8 mouse cellular contexts compared by ENCODE assay signal in the genomic region with DNA sequence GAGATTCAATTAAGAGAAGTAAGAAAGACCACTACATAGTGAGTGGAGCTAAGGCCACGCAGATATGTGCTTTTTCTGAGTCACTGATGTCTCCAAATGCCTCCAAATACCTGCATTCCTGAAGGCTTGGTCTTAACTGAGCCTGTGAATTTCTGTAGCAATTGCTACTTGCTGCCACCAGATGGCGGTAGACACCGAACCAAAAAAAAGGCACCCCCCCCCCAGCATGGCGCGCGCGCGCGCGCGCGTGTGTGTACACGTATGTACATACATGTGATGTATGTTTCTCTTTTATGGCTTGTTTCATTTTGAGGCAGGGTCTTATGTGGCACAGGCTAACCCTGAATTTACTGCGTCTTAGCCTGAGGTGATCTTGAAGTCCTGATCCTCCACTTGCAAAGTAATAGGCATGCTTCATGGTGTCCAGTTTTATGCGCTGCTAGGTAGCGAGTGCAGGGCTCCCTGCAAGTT. TPM values are rescaled to one million over a fixed set of nuclear protein-coding genes. Genes with fewer than 3 reads are reported as not detected.
DNase-seq lines count a peak whose midpoint lies in the region; ATAC-seq and TF ChIP-seq lines count a peak whose summit lies in the region.

No protein-coding gene starts in this region.

- no peaks in the 10 kb centered on the region for H3K4me1 ChIP-seq in lung, postnatal 0 days (ENCODE audit: insufficient read depth, low read depth, low read length)
- 0 out of 2 replicates have a peak, but pooled peaks cover 2% of the 10 kb centered on the region for H3K4me1 ChIP-seq in forebrain, embryonic 16.5 days (replicated peaks; ENCODE audit: control insufficient read depth, insufficient read depth, low read length)
- H3K4me1 ChIP-seq in limb, embryonic 13.5 days, result 0 out of 2 replicates have a peak, but pooled peaks cover 2% of the 10 kb centered on the region
- 0 out of 2 replicates have a peak, but pooled peaks cover 2% of the 10 kb centered on the region for H3K4me1 ChIP-seq in neural tube, embryonic 13.5 days (replicated peaks)

- peak; percentile 44 for DNase-seq in lung, postnatal 0 days (ENCODE audit: low spot score)
- no peak for DNase-seq in lung, postnatal 4 days
- peak; percentile 12 for DNase-seq in adrenal gland, postnatal 14 days
- no peak for DNase-seq in spleen, postnatal 10 days (ENCODE audit: low spot score in 2 of 2)
- no peak for DNase-seq in layer of hippocampus, postnatal 25 days (ENCODE audit: extremely low spot score in 1 of 2, low spot score in 1 of 2)

- TF ChIP-seq EP300 in lung, postnatal 0 days (IDR thresholded peaks at IDR 0.05), result no peak

- peak; percentile 54 for ATAC-seq in lung, postnatal 0 days
- ATAC-seq in forebrain, embryonic 16.5 days, result peak; percentile 66
- ATAC-seq in limb, embryonic 13.5 days (ENCODE audit: low FRiP score, low read depth), result peak; percentile 70; the same call in 1 of the 2 replicates
- peak; percentile 81 for ATAC-seq in neural tube, embryonic 13.5 days (ENCODE audit: low read depth)

- no peaks in the 10 kb centered on the region for H3K36me3 ChIP-seq in lung, postnatal 0 days (ENCODE audit: insufficient read depth, low read length)
- no peaks in the 10 kb centered on the region for H3K36me3 ChIP-seq in forebrain, embryonic 16.5 days (ENCODE audit: control insufficient read depth, insufficient read depth)
- H3K36me3 ChIP-seq in limb, embryonic 13.5 days, result no peaks in the 10 kb centered on the region
- H3K36me3 ChIP-seq in neural tube, embryonic 13.5 days, result no peaks in the 10 kb centered on the region

- WGBS in lung, postnatal 0 days, result 18% methylated on average over 16 of the region's 16 CpGs
- 18% methylated on average over 16 of the region's 16 CpGs for WGBS in forebrain, embryonic 16.5 days
- WGBS in limb, embryonic 13.5 days, result 24% methylated on average over 16 of the region's 16 CpGs
- WGBS in neural tube, embryonic 13.5 days, result 17% methylated on average over 16 of the region's 16 CpGs

- H3K4me3 ChIP-seq in lung, postnatal 0 days (ENCODE audit: low read depth, low read length), result peak overlapping the region; percentile 6; the same call in 1 of the 2 replicates
- H3K4me3 ChIP-seq in forebrain, embryonic 16.5 days (replicated peaks; ENCODE audit: low read length), result peak overlapping the region; percentile 23
- peak overlapping the region; percentile 26 for H3K4me3 ChIP-seq in limb, embryonic 13.5 days
- peak overlapping the region; percentile 17 for H3K4me3 ChIP-seq in neural tube, embryonic 13.5 days

- H3K27ac ChIP-seq in lung, postnatal 0 days (ENCODE audit: low read length), result no peak overlapping the region
- H3K27ac ChIP-seq in forebrain, embryonic 16.5 days (ENCODE audit: low read length), result no peak overlapping the region
- H3K27ac ChIP-seq in limb, embryonic 13.5 days, result no peak overlapping the region
- H3K27ac ChIP-seq in neural tube, embryonic 13.5 days (replicated peaks), result no peak overlapping the region

- H3K9me3 ChIP-seq in lung, postnatal 0 days (ENCODE audit: low read length), result no peaks in the 10 kb centered on the region
- H3K9me3 ChIP-seq in forebrain, embryonic 16.5 days (ENCODE audit: control insufficient read depth, low read length), result no peaks in the 10 kb centered on the region
- no peaks in the 10 kb centered on the region for H3K9me3 ChIP-seq in limb, embryonic 13.5 days
- no peaks in the 10 kb centered on the region for H3K9me3 ChIP-seq in neural tube, embryonic 13.5 days

- no peaks in the 10 kb centered on the region for H3K27me3 ChIP-seq in lung, postnatal 0 days (replicated peaks; ENCODE audit: insufficient read depth, low read length)
- no peaks in the 10 kb centered on the region for H3K27me3 ChIP-seq in forebrain, embryonic 16.5 days (replicated peaks; ENCODE audit: control insufficient read depth, insufficient read depth, low read length)
- H3K27me3 ChIP-seq in limb, embryonic 13.5 days, result no peaks in the 10 kb centered on the region
- no peaks in the 10 kb centered on the region for H3K27me3 ChIP-seq in neural tube, embryonic 13.5 days

- H3K4me2 ChIP-seq in lung, postnatal 0 days (replicated peaks; ENCODE audit: low read depth, low read length), result peak overlapping the region; percentile 37
- peak overlapping the region; percentile 41 for H3K4me2 ChIP-seq in forebrain, embryonic 16.5 days (ENCODE audit: low read length)
- H3K4me2 ChIP-seq in limb, embryonic 13.5 days (replicated peaks), result peak overlapping the region; percentile 48
- H3K4me2 ChIP-seq in neural tube, embryonic 13.5 days, result peak overlapping the region; percentile 46

- no peak overlapping the region for H3K9ac ChIP-seq in lung, postnatal 0 days (replicated peaks; ENCODE audit: low read depth)
- no peak overlapping the region for H3K9ac ChIP-seq in forebrain, embryonic 16.5 days (replicated peaks; ENCODE audit: low read depth, low read length)
- no peak overlapping the region for H3K9ac ChIP-seq in limb, embryonic 13.5 days
- H3K9ac ChIP-seq in neural tube, embryonic 13.5 days, result no peak overlapping the region

- TF ChIP-seq CTCF in lung, postnatal 0 days (IDR thresholded peaks at IDR 0.05), result peak; percentile 78

RNA-seq across cellular contexts. Expression of a gene that starts 54.3 kb away (rescaled TPM):
- polyA plus RNA-seq in lung, postnatal 0 days (2015; fragmentation: Nextera tagmentation; extraction: Ambion mirVana), result 0.42 TPM in 2 replicates
- total RNA-seq in adrenal gland, postnatal 14 days (2021), result not detected in 2 replicates
- not detected in 2 replicates for polyA plus RNA-seq in forebrain, embryonic 16.5 days (2015; fragmentation: Nextera tagmentation; extraction: Ambion mirVana)
- not detected in 2 replicates for polyA plus RNA-seq in limb, embryonic 13.5 days (2015; fragmentation: Nextera tagmentation; extraction: Ambion mirVana)
- not detected in 2 replicates for polyA plus RNA-seq in neural tube, embryonic 13.5 days (2015; fragmentation: Nextera tagmentation; extraction: Ambion mirVana)
- total RNA-seq in layer of hippocampus, postnatal 25 days (2021), result not detected

Comparison
In these comparisons a context has a peak if more than half of its experiments do, and no peak if none do; other contexts are left out.
1. DNase-seq: peak in lung, postnatal 0 days (single experiment) and adrenal gland, postnatal 14 days (single experiment); none in lung, postnatal 4 days (0 of 2), spleen, postnatal 10 days (0 of 2) and layer of hippocampus, postnatal 25 days (0 of 2).
2. Peak in every context shown above with its lines, with median percentiles within 50 percentile points of each other: ATAC-seq, H3K4me2 ChIP-seq and H3K4me3 ChIP-seq.